In the genomic region with DNA sequence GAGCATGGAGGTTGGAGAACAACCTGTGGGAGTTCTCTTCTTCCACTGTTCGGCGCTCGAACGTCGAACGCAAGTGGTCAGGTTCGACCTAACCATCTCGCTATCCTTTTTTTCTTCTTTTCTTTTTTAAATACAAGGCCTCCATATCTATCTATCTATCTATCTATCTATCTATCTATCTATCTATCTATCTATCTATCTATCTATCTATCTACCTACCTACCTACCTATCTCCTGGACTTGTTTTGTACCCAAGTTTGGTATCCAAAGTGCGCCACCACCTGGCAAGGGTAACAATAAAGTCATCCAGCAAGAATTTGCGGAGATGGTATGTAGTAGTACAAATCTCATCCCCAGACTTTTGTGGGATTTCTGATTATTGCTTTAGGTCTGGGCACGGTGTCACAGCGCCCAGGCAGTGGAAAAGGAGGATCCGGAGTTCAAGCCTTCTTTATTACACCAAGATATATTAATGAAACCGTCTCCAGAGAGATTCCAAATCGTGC, we compare ENCODE assay signal across 8 mouse cellular contexts. TPM values are rescaled to one million over a fixed set of nuclear protein-coding genes. Genes with fewer than 3 reads are reported as not detected.
DNase-seq lines count a peak whose midpoint lies in the region; ATAC-seq and TF ChIP-seq lines count a peak whose summit lies in the region.

TSS of gene Rpl35 (minus strand) at position 51 of the 506 bp plus-strand sequence.

- peak within 1 kb of the TSS; percentile 87 for H3K4me2 ChIP-seq in embryonic facial prominence, embryonic 13.5 days
- H3K4me2 ChIP-seq in heart, embryonic 14.5 days (ENCODE audit: low read length), result peak within 1 kb of the TSS; percentile 98

- H3K9ac ChIP-seq in embryonic facial prominence, embryonic 13.5 days, result peak within 1 kb of the TSS; percentile 94
- H3K9ac ChIP-seq in heart, embryonic 14.5 days (ENCODE audit: low read length), result peak within 1 kb of the TSS; percentile 94

- DNase-seq in 3T3-L1 (ENCODE audit: low read depth, low spot score) (peak; percentile 82), NIH3T3 (ENCODE audit: low read depth) (peak; percentile 73)
- DNase-seq in kidney, postnatal 10 days, result peak; percentile 63
- peak; percentile 47 for DNase-seq in lung, adult 2 months
- no peak for DNase-seq in frontal cortex, postnatal 10 days (ENCODE audit: low spot score in 2 of 2)

- peaks cover 45% of the 10 kb centered on the region for H3K4me1 ChIP-seq in embryonic facial prominence, embryonic 13.5 days
- H3K4me1 ChIP-seq in heart, embryonic 14.5 days (ENCODE audit: control insufficient read depth in 2 of 2, insufficient read depth in 2 of 2, low read length in 2 of 2), result peaks cover 11 to 37% of the 10 kb centered on the region in 2 experiments
- H3K4me1 ChIP-seq in lung, adult 2 months (ENCODE audit: control insufficient read depth, insufficient read depth, low read length), result peaks cover 22% of the 10 kb centered on the region
- H3K4me1 ChIP-seq in olfactory bulb, adult 2 months (ENCODE audit: control insufficient read depth, insufficient read depth, low read length), result peaks cover 9% of the 10 kb centered on the region

- H3K27me3 ChIP-seq in embryonic facial prominence, embryonic 13.5 days, result no peaks in the 10 kb centered on the region
- no peaks in the 10 kb centered on the region for H3K27me3 ChIP-seq in heart, embryonic 14.5 days (ENCODE audit: control insufficient read depth, insufficient read depth, low read length)

- peak within 1 kb of the TSS; percentile 91 for H3K27ac ChIP-seq in embryonic facial prominence, embryonic 13.5 days
- peak within 1 kb of the TSS; percentile 63 to 72 for H3K27ac ChIP-seq in heart, embryonic 14.5 days (replicated peaks in 1 of 2; ENCODE audit: control insufficient read depth in 1 of 2, insufficient read depth in 1 of 2, low read depth in 2 of 2, low read length in 2 of 2)
- H3K27ac ChIP-seq in olfactory bulb, adult 2 months (ENCODE audit: insufficient read depth, low read depth, low read length), result no peak within 1 kb of the TSS

- TF ChIP-seq POLR2A in lung, adult 2 months (IDR thresholded peaks at IDR 0.05; ENCODE audit: borderline replicate concordance, extremely low read depth, low read depth, low read length), result no peak
- no peak for TF ChIP-seq POLR2A in olfactory bulb, adult 2 months (IDR thresholded peaks at IDR 0.05; ENCODE audit: insufficient read depth, low read depth, low read length)

- H3K9me3 ChIP-seq in embryonic facial prominence, embryonic 13.5 days, result no peaks in the 10 kb centered on the region
- H3K9me3 ChIP-seq in heart, embryonic 14.5 days (ENCODE audit: control insufficient read depth, low read length), result no peaks in the 10 kb centered on the region

- no peak for ATAC-seq in embryonic facial prominence, embryonic 13.5 days (ENCODE audit: insufficient number of reproducible peaks, insufficient read depth, low FRiP score, low TSS enrichment, low read depth)
- ATAC-seq in heart, embryonic 14.5 days (ENCODE audit: insufficient number of reproducible peaks, insufficient read depth, low FRiP score, low read depth), result no peak

- 13% methylated on average over 15 of the region's 15 CpGs for WGBS in embryonic facial prominence, embryonic 13.5 days
- WGBS in heart, embryonic 14.5 days, result 11% methylated on average over 15 of the region's 15 CpGs
- 10% methylated on average over 15 of the region's 15 CpGs for WGBS in lung, adult 2 months
- WGBS in olfactory bulb, adult 2 months, result 12% methylated on average over 15 of the region's 15 CpGs

- TF ChIP-seq CTCF in lung, adult 2 months (IDR thresholded peaks at IDR 0.05; ENCODE audit: insufficient read depth, low read length), result no peak
- no peak for TF ChIP-seq CTCF in olfactory bulb, adult 2 months (IDR thresholded peaks at IDR 0.05; ENCODE audit: insufficient read depth, low read depth, low read length)

- H3K4me3 ChIP-seq in embryonic facial prominence, embryonic 13.5 days, result peak within 1 kb of the TSS; percentile 65
- H3K4me3 ChIP-seq in heart, embryonic 14.5 days (ENCODE audit: control insufficient read depth in 1 of 2, insufficient read depth in 1 of 2, low read depth in 1 of 2, low read length in 2 of 2), result peak within 1 kb of the TSS; percentile 64 to 89
- H3K4me3 ChIP-seq in lung, adult 2 months (replicated peaks; ENCODE audit: extremely low read depth, low read depth, low read length), result peak within 1 kb of the TSS; percentile 99
- H3K4me3 ChIP-seq in olfactory bulb, adult 2 months (ENCODE audit: insufficient read depth, low read depth, low read length), result peak within 1 kb of the TSS; percentile 81

- H3K36me3 ChIP-seq in embryonic facial prominence, embryonic 13.5 days, result peaks cover 35% of the 10 kb centered on the region
- H3K36me3 ChIP-seq in heart, embryonic 14.5 days (ENCODE audit: control insufficient read depth, insufficient read depth, low read length), result peaks cover 35% of the 10 kb centered on the region

RNA-seq across cellular contexts. Expression of gene Rpl35, which starts in this region (rescaled TPM):
- 1,096 and 1,227 TPM in 2 replicates for polyA plus RNA-seq in embryonic facial prominence, embryonic 13.5 days (2015; fragmentation: Nextera tagmentation; extraction: Ambion mirVana)
- polyA plus RNA-seq in heart, embryonic 14.5 days (2014; fragmentation: Nextera tagmentation; extraction: Ambion mirVana), result 608 and 670 TPM in 2 replicates
- 121 and 126 TPM in 2 replicates for polyA plus RNA-seq in lung, adult 2 months (2012; rRNA removed)
- not detected in 2 replicates for polyA plus RNA-seq in olfactory bulb, adult 2 months (2012; ENCODE audit: insufficient read depth, insufficient read length, low replicate concordance, missing spikeins)

Comparison
In these comparisons a context has a peak if more than half of its experiments do, and no peak if none do; other contexts are left out.
1. DNase-seq: peak in 3T3-L1 (single experiment), NIH3T3 (single experiment), kidney, postnatal 10 days (single experiment) and lung, adult 2 months (single experiment); none in frontal cortex, postnatal 10 days (0 of 2).
2. Peak in every context shown above with its lines, with median percentiles within 50 percentile points of each other: H3K4me3 ChIP-seq.